Mouse (Mus musculus): Measurements from ENCODE around the gene Upp2.

- TF ChIP-seq POLR2A (IDR thresholded peaks at IDR 0.05; ENCODE audit: low read depth, low read length): no peak
- TF ChIP-seq CTCF (IDR thresholded peaks at IDR 0.05; ENCODE audit: extremely low read depth, insufficient read length, insufficient replicate concordance, low read depth, low read length): no peak
Observed at GRCm38 (mm10) chr2:58590055-58590454, 23.0 kb downstream of the Upp2 start.

All from small intestine, adult 2 months (tissue).